In genomic region chr16:10316493-10317196, GRCm38 (mm10) we compare ENCODE assay signal across 16 mouse cellular contexts.
"Had no signal": no experiment of that assay in that cellular context is flagged by ENCODE, and none has a peak within 500 bp of the region (broad histone marks: within the 10 kb centered on the region; RNA-seq: fewer than 3 reads in every experiment).

No protein-coding gene starts in this region.

- H3K27ac ChIP-seq: kidney, postnatal 0 days; limb, embryonic 15.5 days; liver, embryonic 13.5 days; midbrain, embryonic 10.5 days; neural tube, embryonic 15.5 days had no signal

- H3K36me3 ChIP-seq: limb, embryonic 15.5 days; liver, embryonic 13.5 days; midbrain, embryonic 10.5 days; neural tube, embryonic 15.5 days had no signal

- H3K9ac ChIP-seq: limb, embryonic 15.5 days; liver, embryonic 13.5 days; neural tube, embryonic 15.5 days had no signal

- H3K4me2 ChIP-seq: limb, embryonic 15.5 days; liver, embryonic 13.5 days; neural tube, embryonic 15.5 days had no signal

- H3K4me3 ChIP-seq: limb, embryonic 15.5 days; liver, embryonic 13.5 days; midbrain, embryonic 10.5 days; myocyte; neural tube, embryonic 15.5 days had no signal

- H3K9me3 ChIP-seq: limb, embryonic 15.5 days; liver, embryonic 13.5 days; midbrain, embryonic 10.5 days; neural tube, embryonic 15.5 days had no signal

- DNase-seq: kidney, adult 11 months; kidney, adult 9 months; kidney, postnatal 36 days; layer of hippocampus, adult 9-11 months; layer of hippocampus, postnatal 36 days; liver, embryonic 13.5 days; lung, adult 2 months; midbrain, embryonic 14.5 days; right cerebral cortex, adult 18-20 months; thymus, adult 2 months; thymus, postnatal 36 days had no signal
